Mouse (Mus musculus) B cell, adult 62 days (primary cell): ENCODE measurements around the gene Gm8764. TPM values are rescaled to one million over a fixed set of nuclear protein-coding genes. Genes with fewer than 3 reads are reported as not detected.

ENCODE experiments used
- total RNA-seq: library from RNA; stranded (reverse); gene quantifications from 4 replicates; pipeline ENCODE4 v1.2.4, GENCODE M21; 2023

The Gm8764 gene
- not detected in 4 replicates for total RNA-seq

GRCm38 (mm10) chr10:104159706-104160105 is at the start of gene Gm8764:
Gm8764 (plus strand) TSS chr10:104160006.

DNA sequence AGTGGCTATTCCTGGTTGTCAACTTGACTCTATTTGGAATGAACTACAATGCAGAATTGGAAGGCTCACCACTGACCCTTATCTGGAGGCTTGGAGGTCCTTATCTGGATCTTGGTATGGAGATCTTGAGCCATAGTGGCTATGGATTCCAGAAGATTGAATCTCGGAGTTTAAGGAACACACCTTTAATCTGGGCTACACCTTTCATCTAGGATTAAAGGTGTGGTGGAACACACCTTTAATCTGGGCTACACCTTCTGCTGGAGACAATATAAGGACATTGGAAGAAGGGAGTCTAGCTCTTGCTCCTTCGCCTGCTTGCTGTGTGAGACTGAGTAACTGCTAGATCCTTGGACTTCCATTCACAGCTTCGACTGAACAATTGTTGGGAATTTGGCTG is 17.1 kb upstream of the Gm8764 start, which contains the start of gene Gm21293:
Gene Gm21293, plus strand, starts transcription at position 301 of the 400 bp plus-strand sequence.

GRCm38 (mm10) chr10:104151197-104151596 is 8.6 kb upstream of the Gm8764 start, which contains the start of gene Gm6763:
Gm6763 (plus strand) TSS chr10:104151497.

GRCm38 (mm10) chr10:104168215-104168614 is 8.4 kb downstream of the Gm8764 start, which contains the start of gene Gm21304:
Gm21304 (plus strand) TSS chr10:104168515.

DNA sequence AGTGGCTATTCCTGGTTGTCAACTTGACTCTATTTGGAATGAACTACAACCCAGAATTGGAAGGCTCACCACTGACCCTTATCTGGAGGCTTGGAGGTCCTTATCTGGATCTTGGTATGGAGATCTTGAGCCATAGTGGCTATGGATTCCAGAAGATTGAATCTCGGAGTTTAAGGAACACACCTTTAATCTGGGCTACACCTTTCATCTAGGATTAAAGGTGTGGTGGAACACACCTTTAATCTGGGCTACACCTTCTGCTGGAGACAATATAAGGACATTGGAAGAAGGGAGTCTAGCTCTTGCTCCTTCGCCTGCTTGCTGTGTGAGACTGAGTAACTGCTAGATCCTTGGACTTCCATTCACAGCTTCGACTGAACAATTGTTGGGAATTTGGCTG is 16.9 kb downstream of the Gm8764 start, which contains the start of gene Gm21312:
Gene Gm21312, plus strand, starts transcription at position 301 of the 400 bp plus-strand sequence.

GRCm38 (mm10) chr10:104185233-104185632 is 25.4 kb downstream of the Gm8764 start, which contains the start of gene Gm20765:
Gm20765 (plus strand) TSS chr10:104185533.

DNA sequence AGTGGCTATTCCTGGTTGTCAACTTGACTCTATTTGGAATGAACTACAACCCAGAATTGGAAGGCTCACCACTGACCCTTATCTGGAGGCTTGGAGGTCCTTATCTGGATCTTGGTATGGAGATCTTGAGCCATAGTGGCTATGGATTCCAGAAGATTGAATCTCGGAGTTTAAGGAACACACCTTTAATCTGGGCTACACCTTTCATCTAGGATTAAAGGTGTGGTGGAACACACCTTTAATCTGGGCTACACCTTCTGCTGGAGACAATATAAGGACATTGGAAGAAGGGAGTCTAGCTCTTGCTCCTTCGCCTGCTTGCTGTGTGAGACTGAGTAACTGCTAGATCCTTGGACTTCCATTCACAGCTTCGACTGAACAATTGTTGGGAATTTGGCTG is 33.9 kb downstream of the Gm8764 start, which contains the start of gene Gm4340:
Gene Gm4340, plus strand, starts transcription at position 301 of the 400 bp plus-strand sequence.

Other genes with a start within 250 kb of the Gm8764 start
- not detected in 4 replicates for gene Gm21293, start 17.0 kb upstream of the Gm8764 start, total RNA-seq
- not detected in 4 replicates for gene Gm6763, start 8.5 kb upstream of the Gm8764 start, total RNA-seq
- not detected in 4 replicates for gene Gm21304, start 8.5 kb downstream of the Gm8764 start, total RNA-seq
- not detected in 4 replicates for gene Gm21312, start 17.0 kb downstream of the Gm8764 start, total RNA-seq
- not detected in 4 replicates for gene Gm20765, start 25.5 kb downstream of the Gm8764 start, total RNA-seq
- not detected in 4 replicates for gene Gm4340, start 34.0 kb downstream of the Gm8764 start, total RNA-seq